Mouse (Mus musculus) CH12F3 (cell line): ENCODE results near the gene Ndc1.

Source experiments
- in situ Hi-C: fragments of 300-500 bp; cut with MboI; formaldehyde crosslinking; loops from 2 replicates; pipeline ENCODE4 v1.14.3; 2020; ENCODE audit warnings: low sequenced_read_pairs

Ndc1 gene

GRCm38 (mm10) chr4:107438741-107439140, 71.2 kb downstream of the Ndc1 start:
- in situ Hi-C loops = loop anchor here (25.0 kb wide), 1 partner anchor 399 kb away; no protein-coding TSS in a partner anchor

DNA sequence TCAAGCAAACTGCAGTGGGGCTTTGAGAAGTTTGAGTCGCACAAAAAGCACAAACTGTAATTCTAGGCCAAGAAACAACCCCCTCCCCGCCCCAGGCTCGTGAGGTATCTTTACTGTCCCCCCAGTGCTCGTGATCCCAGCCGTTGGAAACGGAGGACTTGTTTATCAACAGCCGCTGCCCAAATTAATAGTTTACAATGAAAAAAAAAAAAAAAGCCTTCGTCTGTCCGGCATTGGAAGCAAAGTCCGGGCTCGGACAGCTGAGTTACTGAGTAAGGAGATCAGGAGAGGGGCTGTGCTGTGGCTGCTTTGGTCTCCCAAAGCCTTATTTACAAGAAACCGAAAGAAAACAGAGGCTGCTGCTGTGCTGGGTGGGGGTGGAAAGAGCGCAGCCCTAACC, 72.7 kb downstream of the Ndc1 start:
- in situ Hi-C loops = loop anchor here (25.0 kb wide), 1 partner anchor 397 kb away; no protein-coding TSS in a partner anchor

- in situ Hi-C loops = loop anchor here (25.0 kb wide), 1 partner anchor 395 kb away; no protein-coding TSS in a partner anchor
These were observed 74.7 kb downstream of the Ndc1 start for GRCm38 (mm10) chr4:107442288-107442687.

GRCm38 (mm10) chr4:107442891-107443483, 75.4 kb downstream of the Ndc1 start:
- in situ Hi-C loops = loop anchor here (25.0 kb wide), 1 partner anchor 394 kb away; no protein-coding TSS in a partner anchor

- in situ Hi-C loops = loop anchor here (25.0 kb wide), 1 partner anchor 394 kb away; no protein-coding TSS in a partner anchor
These were observed 76.0 kb downstream of the Ndc1 start for GRCm38 (mm10) chr4:107443621-107444020.

GRCm38 (mm10) chr4:107448481-107448880, 80.9 kb downstream of the Ndc1 start:
- in situ Hi-C loops = loop anchor here (25.0 kb wide), 1 partner anchor 389 kb away; no protein-coding TSS in a partner anchor

- in situ Hi-C loops = loop anchor here (25.0 kb wide), 1 partner anchor 388 kb away; no protein-coding TSS in a partner anchor
These were observed 81.9 kb downstream of the Ndc1 start for GRCm38 (mm10) chr4:107449519-107449918.

- in situ Hi-C loops = no loop called here
These were observed 84.9 kb downstream of the Ndc1 start for GRCm38 (mm10) chr4:107452266-107453015.

- in situ Hi-C loops = no loop called here
These were observed 85.8 kb downstream of the Ndc1 start for GRCm38 (mm10) chr4:107453141-107453984.

- in situ Hi-C loops = no loop called here
These were observed 90.0 kb downstream of the Ndc1 start for GRCm38 (mm10) chr4:107457602-107458001.

DNA sequence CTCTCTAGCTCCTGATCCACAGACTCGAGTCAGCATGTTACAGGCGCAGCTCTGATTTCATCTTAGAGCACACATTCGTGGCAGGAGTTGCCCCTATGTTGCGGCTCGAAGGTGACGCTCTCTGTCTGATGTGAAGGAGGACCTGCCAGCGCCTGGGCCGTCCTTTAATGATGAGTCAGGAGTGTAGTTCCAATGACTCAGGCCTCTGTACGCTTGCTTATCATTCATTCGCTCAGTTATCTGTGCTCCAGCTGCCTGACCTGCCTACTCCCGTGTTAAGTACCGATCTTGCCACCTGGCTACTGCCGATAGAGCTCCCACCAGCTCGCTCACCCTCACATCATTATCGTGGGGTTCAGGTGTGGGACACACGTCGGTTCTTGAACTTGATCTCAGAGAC, 91.3 kb downstream of the Ndc1 start:
- in situ Hi-C loops = no loop called here

- in situ Hi-C loops = no loop called here
These were observed 91.9 kb downstream of the Ndc1 start for GRCm38 (mm10) chr4:107459461-107459860.

DNA sequence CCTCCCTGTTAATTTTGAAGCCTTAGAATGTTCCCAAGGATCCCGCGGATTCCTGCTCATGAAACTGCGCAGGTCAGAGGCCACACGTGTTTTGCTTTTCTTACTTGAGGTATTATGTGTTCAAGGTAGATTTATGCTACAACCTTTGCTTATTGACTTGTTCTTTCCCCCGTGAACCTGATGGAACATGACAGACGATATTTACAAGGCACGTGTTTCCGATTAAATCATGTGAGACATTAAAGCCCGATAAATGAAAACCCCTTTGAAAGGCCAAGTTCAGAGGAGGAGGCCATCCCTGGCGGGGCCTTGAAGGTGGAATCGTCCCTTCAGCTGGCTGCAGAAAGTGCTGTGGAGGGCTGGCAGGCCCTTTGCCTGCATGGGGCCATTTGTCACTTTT, 92.9 kb downstream of the Ndc1 start:
- in situ Hi-C loops = no loop called here
